Mouse (Mus musculus) embryonic facial prominence, embryonic 15.5 days (tissue): ENCODE measurements around the gene 1700067P10Rik. TPM values are rescaled to one million over a fixed set of nuclear protein-coding genes. Genes with fewer than 3 reads are reported as not detected.

Experiments
- ATAC-seq: fragments of 200-750 bp; cut with Nextera tagmentation; 2 replicates; pipeline ENCODE4 v1.8.0; 2017; ENCODE audit warnings: low read depth, moderate TSS enrichment; ENCODE audit not compliant: insufficient number of reproducible peaks, low FRiP score, low TSS enrichment
- H3K27ac ChIP-seq: fragments of 300-500 bp; sonication (generic); replicated peaks from 2 replicates; pipeline ENCODE4 v1.5.1; 2015; ENCODE audit warnings: mild to moderate bottlenecking, inconsistent platforms
- H3K27me3 ChIP-seq: fragments of 300-500 bp; sonication (generic); 2 replicates; pipeline ENCODE4 v1.6.1; 2015; ENCODE audit warnings: inconsistent platforms
- H3K36me3 ChIP-seq: fragments of 300-500 bp; sonication (generic); 2 replicates; pipeline ENCODE4 v1.6.1; 2015; ENCODE audit warnings: mild to moderate bottlenecking, inconsistent platforms
- H3K4me1 ChIP-seq: fragments of 300-500 bp; sonication (generic); 2 replicates; pipeline ENCODE4 v1.6.1; 2015; ENCODE audit warnings: inconsistent platforms
- H3K4me2 ChIP-seq: fragments of 300-500 bp; sonication (generic); replicated peaks from 2 replicates; pipeline ENCODE4 v1.6.1; 2015; ENCODE audit warnings: mild to moderate bottlenecking, inconsistent platforms
- H3K4me3 ChIP-seq: fragments of 300-500 bp; sonication (generic); replicated peaks from 2 replicates; pipeline ENCODE4 v1.5.1; 2015; ENCODE audit warnings: mild to moderate bottlenecking, inconsistent platforms
- H3K9ac ChIP-seq: fragments of 300-500 bp; sonication (generic); 2 replicates; pipeline ENCODE4 v1.6.1; 2015; ENCODE audit warnings: inconsistent platforms
- H3K9me3 ChIP-seq: fragments of 300-500 bp; sonication (generic); replicated peaks from 2 replicates; pipeline ENCODE4 v1.6.1; 2016; ENCODE audit warnings: inconsistent platforms
- WGBS: fragments of 180-500 bp; shearing (Covaris S2); methylation state at CpG from one replicate; pipeline ENCODE4 v1.1.7; 2015; 5-methylcytosine and 5-hydroxymethylcytosine counted together
- polyA plus RNA-seq: library from polyadenylated mRNA; unstranded; fragments of >200 nt; fragmentation: Nextera tagmentation; extraction: Ambion mirVana; gene quantifications from 2 replicates; pipeline ENCODE4 v1.2.1, GENCODE M21; 2015

1700067P10Rik gene
- polyA plus RNA-seq, 1 experiment from 2014 or later = not detected

DNA sequence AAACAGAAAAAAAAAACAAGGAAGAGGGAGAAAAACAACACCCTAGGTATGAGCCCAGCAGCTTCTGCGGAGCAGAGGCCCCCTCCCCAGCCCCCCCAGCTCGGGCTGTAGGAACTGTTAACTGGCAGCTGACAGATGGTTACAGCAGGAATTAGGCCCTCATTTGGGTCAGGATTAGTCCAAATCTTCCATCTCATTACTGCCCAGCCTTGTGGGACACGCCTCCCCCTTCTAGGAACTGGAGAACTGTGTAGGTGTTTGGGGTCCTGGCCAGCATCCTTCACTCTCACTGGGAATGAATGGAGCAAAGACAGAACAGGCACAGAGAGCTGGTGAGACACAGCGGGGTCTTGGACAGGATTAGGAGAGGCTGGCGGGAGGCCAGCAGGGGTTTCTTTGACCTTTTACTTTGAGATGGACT is 24.0 kb upstream of the 1700067P10Rik start:
- H3K27ac ChIP-seq = peak overlapping the region; percentile 83
- no peaks in the 10 kb centered on the region for H3K36me3 ChIP-seq
- H3K4me1 ChIP-seq = peaks cover 34% of the 10 kb centered on the region
- H3K9me3 ChIP-seq = no peaks in the 10 kb centered on the region
- H3K4me2 ChIP-seq = 0 out of 2 replicates have a peak overlapping the region, but pooled peaks have one; percentile 8
- WGBS = 22% methylated on average over 5 of the region's 5 CpGs
- no peak overlapping the region for H3K9ac ChIP-seq
- no peak overlapping the region for H3K4me3 ChIP-seq
- no peaks in the 10 kb centered on the region for H3K27me3 ChIP-seq
- ATAC-seq = no peak

DNA sequence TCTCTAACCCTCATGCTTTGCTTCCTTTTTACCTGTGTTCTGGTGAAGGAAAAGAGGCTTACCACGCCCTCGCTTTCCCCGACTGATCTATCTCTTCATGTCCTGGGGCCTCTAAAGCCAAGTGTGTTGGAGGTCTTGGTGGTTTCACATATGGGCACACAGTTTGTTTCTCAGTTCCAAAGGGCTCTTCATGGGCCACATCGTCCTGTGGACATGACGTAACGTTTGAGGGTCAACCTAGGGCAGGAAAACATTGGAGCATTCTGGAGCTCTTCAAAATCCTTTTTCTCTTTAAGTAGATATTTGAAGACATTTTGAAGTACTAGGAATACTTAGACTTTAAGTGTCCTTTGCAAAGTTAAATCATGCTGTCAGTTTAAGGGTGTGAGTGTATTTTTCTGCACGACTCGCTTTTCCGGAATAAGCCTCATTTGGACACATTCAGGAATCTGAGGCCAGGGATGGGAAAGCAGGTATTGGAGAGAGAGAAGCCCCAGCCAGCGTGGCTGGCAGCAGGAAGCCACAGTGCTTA is 22.0 kb upstream of the 1700067P10Rik start:
- H3K4me2 ChIP-seq = no peak overlapping the region
- no peak overlapping the region for H3K9ac ChIP-seq
- no peak overlapping the region for H3K27ac ChIP-seq
- ATAC-seq = no peak
- no peak overlapping the region for H3K4me3 ChIP-seq
- H3K36me3 ChIP-seq = no peaks in the 10 kb centered on the region
- H3K9me3 ChIP-seq = no peaks in the 10 kb centered on the region
- H3K4me1 ChIP-seq = peaks cover 34% of the 10 kb centered on the region
- WGBS = 57% methylated on average over 10 of the region's 10 CpGs
- no peaks in the 10 kb centered on the region for H3K27me3 ChIP-seq

DNA sequence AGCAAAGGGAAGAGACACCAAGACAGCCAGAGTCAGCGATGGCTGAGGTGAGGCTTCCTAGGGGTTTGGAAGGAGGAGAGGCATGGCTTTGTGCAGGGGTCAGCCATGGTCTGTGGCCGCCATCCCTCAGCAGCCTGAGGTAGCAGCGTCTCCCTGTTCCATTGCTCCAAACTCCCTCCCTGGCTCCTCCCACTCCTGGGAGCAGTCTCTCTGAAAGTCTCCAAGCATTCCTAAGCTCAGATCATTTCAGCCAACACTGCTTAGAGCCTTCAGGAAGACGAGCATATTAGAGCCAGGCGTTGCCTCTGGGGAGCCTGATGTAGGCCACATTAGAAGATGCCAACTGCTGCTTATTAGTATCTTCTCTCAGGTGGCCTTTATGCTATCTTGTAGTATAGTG is 21.4 kb upstream of the 1700067P10Rik start:
- peaks cover 34% of the 10 kb centered on the region for H3K4me1 ChIP-seq
- ATAC-seq = no peak
- H3K36me3 ChIP-seq = no peaks in the 10 kb centered on the region
- H3K9me3 ChIP-seq = no peaks in the 10 kb centered on the region
- no peak overlapping the region for H3K4me3 ChIP-seq
- no peak overlapping the region for H3K9ac ChIP-seq
- WGBS = 11% methylated on average over 5 of the region's 5 CpGs
- H3K27ac ChIP-seq = no peak overlapping the region; the same call in 1 of the 2 replicates
- no peaks in the 10 kb centered on the region for H3K27me3 ChIP-seq
- no peak overlapping the region for H3K4me2 ChIP-seq

DNA sequence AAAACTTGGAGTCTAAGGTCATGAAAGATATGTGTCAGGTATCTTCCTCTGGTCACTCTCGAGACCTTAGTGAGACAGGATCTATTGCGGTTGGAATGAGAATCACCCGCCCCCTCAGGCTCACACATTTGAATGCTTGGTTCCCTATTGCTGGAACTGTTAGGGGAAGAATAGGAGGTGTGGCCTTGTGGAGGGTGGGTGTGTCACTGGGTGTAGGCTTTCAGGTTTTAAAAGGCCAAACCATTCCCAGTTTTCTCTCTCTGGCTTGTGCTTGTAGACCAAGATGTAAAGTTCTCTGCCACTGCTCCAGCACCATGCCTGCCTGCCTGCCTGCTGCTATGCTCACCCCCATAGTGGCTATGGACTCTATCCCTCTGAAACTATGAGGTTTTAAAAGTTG is 8.5 kb upstream of the 1700067P10Rik start:
- H3K9ac ChIP-seq = no peak overlapping the region
- no peaks in the 10 kb centered on the region for H3K27me3 ChIP-seq
- no peaks in the 10 kb centered on the region for H3K9me3 ChIP-seq
- H3K27ac ChIP-seq = no peak overlapping the region
- no peak for ATAC-seq
- no peaks in the 10 kb centered on the region for H3K4me1 ChIP-seq
- no peak overlapping the region for H3K4me3 ChIP-seq
- no peaks in the 10 kb centered on the region for H3K36me3 ChIP-seq
- WGBS = 38% methylated on average over 3 of the region's 3 CpGs
- no peak overlapping the region for H3K4me2 ChIP-seq

DNA sequence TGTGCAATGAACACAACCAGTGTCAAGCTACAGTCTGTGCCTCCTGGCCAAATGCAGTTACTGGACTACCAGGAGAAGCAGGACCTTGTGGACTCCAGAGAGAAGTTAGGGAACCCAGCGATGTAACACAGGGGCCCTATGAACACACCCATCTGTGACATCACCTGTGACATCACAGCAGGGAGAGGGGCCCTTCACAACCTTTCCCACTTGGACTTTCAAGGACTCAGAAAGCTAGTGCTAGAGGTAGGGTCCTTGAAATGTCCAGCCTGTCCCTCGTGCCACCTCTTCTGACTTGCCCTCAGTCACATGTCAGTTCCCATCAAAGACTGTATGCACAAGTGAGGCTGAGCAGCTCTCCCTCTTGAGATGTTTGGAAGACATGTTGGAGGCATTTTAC is 327 bp downstream of the 1700067P10Rik start:
- Histone ChIP-seq H3K36me3 (no peaks in the 10 kb centered on the region), H3K4me3 (no peak overlapping the region), H3K27me3 (peaks cover 10% of the 10 kb centered on the region), H3K4me1 (peaks cover 1% of the 10 kb centered on the region; the same call in 1 of the 2 replicates), H3K9me3 (no peaks in the 10 kb centered on the region), H3K9ac (no peak overlapping the region), H3K27ac (no peak overlapping the region), H3K4me2 (no peak overlapping the region)
- no peak for ATAC-seq
- 83% methylated on average over 2 of the region's 2 CpGs for WGBS

DNA sequence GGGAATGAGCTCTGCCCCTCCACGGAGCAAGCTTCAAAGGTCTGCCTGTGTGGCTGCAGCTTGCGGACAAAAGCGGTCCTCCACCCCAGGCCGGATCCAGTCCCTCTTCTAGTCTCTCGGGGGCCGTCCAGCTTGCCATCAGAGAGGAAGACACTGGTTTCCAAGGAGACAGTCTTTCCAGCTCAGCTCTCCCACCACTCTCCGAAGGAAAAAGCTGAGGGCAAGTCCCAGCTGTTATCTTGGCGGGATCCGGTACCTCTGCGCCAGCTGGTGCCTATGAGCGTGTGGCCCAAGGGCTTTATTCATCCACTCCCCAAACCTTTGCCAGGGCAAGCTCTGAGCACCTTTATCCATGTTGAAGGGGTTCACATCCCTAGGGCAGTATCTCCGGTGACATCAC is 1.2 kb downstream of the 1700067P10Rik start:
- Histone ChIP-seq H3K36me3 (no peaks in the 10 kb centered on the region), H3K27me3 (peaks cover 18% of the 10 kb centered on the region), H3K4me1 (peaks cover 10% of the 10 kb centered on the region), H3K27ac (no peak overlapping the region), H3K9me3 (no peaks in the 10 kb centered on the region), H3K4me3 (no peak overlapping the region), H3K9ac (no peak overlapping the region), H3K4me2 (no peak overlapping the region)
- WGBS = 75% methylated on average over 12 of the region's 12 CpGs
- no peak for ATAC-seq

DNA sequence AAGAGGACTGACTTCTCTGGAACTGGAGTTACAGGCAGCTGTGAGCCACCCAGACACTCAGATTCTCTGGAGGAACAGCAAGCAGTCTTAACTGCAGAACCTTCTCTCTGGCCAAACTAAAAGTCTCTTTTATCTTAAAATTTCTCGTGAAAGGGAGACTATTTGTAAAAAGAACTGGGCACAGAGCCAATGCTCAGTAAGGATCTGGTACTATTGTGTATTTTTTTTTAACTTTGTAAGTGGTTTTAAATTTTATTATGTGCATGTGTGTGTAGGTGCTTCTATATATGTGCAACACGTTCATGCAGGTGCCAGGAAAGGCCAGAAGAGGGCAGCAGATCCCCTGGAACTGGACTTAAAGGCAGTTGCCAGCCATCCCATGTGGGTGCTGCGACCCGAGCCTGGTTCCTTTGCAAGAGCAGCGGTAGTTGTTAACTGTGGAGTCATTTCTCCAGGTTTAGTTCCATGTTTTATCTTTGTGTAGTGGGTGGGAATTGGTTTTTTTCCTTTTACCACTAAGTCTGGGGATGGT is 4.2 kb downstream of the 1700067P10Rik start:
- WGBS = 67% methylated on average over 5 of the region's 5 CpGs
- H3K9me3 ChIP-seq = no peaks in the 10 kb centered on the region
- H3K4me3 ChIP-seq = no peak overlapping the region
- H3K27me3 ChIP-seq = peaks cover 47% of the 10 kb centered on the region
- no peak for ATAC-seq
- no peak overlapping the region for H3K4me2 ChIP-seq
- no peak overlapping the region for H3K27ac ChIP-seq
- H3K4me1 ChIP-seq = peaks cover 37% of the 10 kb centered on the region
- no peaks in the 10 kb centered on the region for H3K36me3 ChIP-seq
- no peak overlapping the region for H3K9ac ChIP-seq

DNA sequence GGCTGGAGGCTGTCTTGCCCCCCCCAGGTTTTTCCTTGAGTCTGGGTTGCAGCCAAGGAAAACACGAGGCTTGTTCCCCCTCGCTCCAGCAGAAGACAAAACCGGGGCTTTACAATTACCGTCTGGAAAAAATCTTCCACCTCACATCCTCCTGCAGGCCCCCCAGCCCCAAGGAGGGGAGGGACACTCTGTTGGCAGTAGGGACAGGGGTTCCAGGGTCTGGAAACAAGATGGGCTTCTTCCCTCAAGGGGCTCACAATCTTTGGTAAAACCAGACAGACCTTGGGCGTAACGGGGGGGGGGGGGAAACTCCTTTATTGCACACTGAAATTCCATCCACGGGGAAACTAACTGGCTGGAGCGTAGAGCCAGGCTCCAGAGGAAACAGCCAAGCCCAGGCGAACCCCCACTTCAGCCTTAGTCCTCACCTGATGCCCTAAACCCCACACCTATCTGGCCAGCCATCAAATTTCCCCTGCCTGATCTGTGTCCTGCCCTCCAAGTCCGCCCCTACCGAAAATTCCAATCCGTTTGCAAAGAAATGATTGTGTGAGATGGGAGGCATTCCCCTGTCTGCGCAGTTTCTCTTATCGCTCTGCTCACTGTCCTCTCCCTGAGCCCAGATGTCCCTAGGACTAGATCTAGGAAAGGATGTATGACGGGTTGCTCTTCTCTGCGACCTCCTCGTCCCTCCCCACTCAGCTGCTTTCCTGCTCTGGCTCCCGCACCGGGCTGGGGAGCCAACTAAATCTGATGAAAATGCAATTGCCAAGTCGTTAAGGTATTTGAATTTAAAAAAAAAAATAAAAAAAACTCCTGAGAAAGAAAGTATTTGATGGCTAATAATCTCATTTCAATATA is 5.9 kb downstream of the 1700067P10Rik start:
- Histone ChIP-seq H3K9ac (no peak overlapping the region), H3K27me3 (peaks cover 64% of the 10 kb centered on the region), H3K4me3 (no peak overlapping the region; the same call in 1 of the 2 replicates), H3K4me1 (peaks cover 46% of the 10 kb centered on the region), H3K27ac (no peak overlapping the region), H3K4me2 (no peak overlapping the region), H3K36me3 (no peaks in the 10 kb centered on the region), H3K9me3 (no peaks in the 10 kb centered on the region)
- WGBS = 7% methylated on average over 20 of the region's 20 CpGs
- ATAC-seq = no peak

DNA sequence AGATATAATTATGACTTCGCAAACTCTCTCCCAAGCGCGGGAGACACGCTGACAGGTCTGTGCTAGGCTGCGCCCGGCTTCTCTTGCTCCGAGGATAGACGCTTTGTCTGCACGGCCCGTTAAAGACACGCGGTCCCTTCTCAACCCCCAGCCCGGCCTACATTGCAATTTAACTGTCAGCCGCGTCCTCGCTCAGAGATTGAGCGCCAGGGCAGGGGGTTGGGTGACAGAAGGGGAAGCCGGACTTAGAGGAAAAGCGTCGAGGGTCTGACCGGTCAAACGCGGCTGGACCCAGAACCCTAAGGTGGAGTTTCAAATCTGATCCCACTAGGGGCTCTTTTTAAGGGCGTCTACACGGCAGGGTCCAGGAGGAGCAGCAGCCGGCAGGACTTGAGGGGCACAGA is 6.6 kb downstream of the 1700067P10Rik start:
- Histone ChIP-seq H3K4me1 (peaks cover 50% of the 10 kb centered on the region), H3K36me3 (no peaks in the 10 kb centered on the region), H3K27me3 (peaks cover 66% of the 10 kb centered on the region), H3K4me3 (no peak overlapping the region), H3K27ac (no peak overlapping the region), H3K9ac (no peak overlapping the region), H3K4me2 (peak overlapping the region; percentile 4), H3K9me3 (no peaks in the 10 kb centered on the region)
- no peak for ATAC-seq
- WGBS = 1% methylated on average over 26 of the region's 26 CpGs

DNA sequence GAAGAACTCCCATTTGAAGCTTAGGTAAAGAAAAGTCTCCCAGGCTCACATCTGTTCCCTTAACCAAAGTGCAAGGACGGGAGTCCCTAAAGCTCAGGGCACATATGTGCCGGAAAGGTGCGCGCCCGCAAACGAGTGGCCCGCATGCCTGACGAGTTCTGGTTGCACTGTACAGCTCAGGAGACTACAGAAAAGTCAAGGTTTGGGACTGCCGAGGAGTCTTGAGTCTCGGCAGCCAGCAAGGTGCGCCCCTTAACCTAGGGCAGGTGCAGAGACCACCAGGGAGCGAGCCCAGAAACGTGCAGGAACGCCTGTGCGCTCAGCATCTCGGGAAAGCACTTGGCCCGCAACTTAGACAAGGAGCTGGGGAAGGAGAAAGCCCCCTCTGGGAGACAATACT is 7.2 kb downstream of the 1700067P10Rik start:
- peaks cover 66% of the 10 kb centered on the region for H3K27me3 ChIP-seq
- peaks cover 54% of the 10 kb centered on the region for H3K4me1 ChIP-seq
- no peaks in the 10 kb centered on the region for H3K36me3 ChIP-seq
- peak overlapping the region; percentile 30; the same call in 1 of the 2 replicates for H3K4me3 ChIP-seq
- ATAC-seq = no peak
- no peaks in the 10 kb centered on the region for H3K9me3 ChIP-seq
- peak overlapping the region; percentile 55 for H3K4me2 ChIP-seq
- no peak overlapping the region for H3K27ac ChIP-seq
- no peak overlapping the region for H3K9ac ChIP-seq
- 7% methylated on average over 17 of the region's 17 CpGs for WGBS

DNA sequence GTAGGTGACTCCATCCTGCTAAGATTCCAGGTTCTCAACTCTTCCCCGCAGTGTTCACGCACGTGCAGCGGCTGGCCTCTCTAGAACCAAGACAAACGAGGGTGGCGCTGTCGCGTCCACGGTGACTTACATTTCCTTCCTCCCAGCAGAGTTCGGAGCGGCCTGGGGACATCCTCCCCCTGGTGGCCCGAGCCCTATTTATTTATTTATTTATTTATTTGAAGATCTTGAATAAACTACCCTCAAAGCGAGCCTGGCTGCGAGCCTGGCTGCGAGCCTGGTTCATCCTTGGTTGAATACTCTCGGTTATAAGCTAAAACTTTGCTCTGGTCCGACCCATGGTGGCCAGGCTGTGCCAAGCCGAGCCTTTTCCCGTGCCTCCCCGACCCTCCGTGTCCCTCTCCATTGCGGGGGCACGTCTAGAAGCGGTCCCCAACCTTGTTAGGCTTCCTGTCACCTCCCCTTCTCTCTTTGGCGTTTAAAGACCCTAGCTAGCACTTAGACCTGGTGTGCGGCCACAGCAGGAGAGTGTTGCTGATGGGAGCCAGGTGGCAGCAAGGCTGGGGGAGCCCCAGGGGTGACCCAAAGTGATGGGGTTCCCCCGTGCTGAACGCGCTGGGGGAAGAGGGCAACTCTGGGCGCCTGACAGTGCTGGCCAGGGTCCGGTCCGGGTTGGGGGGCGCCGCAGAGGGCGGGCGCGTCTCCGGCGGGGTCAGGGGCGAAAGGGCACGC is 8.1 kb downstream of the 1700067P10Rik start:
- peak overlapping the region; percentile 55 for H3K4me2 ChIP-seq
- H3K9ac ChIP-seq = no peak overlapping the region
- H3K27ac ChIP-seq = no peak overlapping the region
- H3K27me3 ChIP-seq = peaks cover 66% of the 10 kb centered on the region
- H3K9me3 ChIP-seq = no peaks in the 10 kb centered on the region
- ATAC-seq = no peak
- 1% methylated on average over 40 of the region's 41 CpGs for WGBS
- peaks cover 55% of the 10 kb centered on the region for H3K4me1 ChIP-seq
- H3K36me3 ChIP-seq = no peaks in the 10 kb centered on the region
- peak overlapping the region; percentile 30 for H3K4me3 ChIP-seq
